Mouse (Mus musculus) lung, postnatal 0 days (tissue): ENCODE measurements at regions not wholly inside any gene's neighbourhood (a gene's known extent, or its start where the extent isn't known, plus 50 kb on each side); places are given as distances from the start of the nearest gene placed in this dataset.
A peak's percentile ranks its signal among the peaks of the same experiment; 100 is the strongest.

Experiments
- ATAC-seq: fragments of 200-750 bp; cut with Nextera tagmentation; 2 replicates; pipeline ENCODE4 v1.8.0; 2017; ENCODE audit warnings: moderate library complexity
- DNase-seq: peaks from one replicate; pipeline ENCODE4 v3.0.0-alpha.2; 2016; ENCODE audit warnings: low spot score
- H3K27ac ChIP-seq: fragments of 300-500 bp; sonication (generic); 2 replicates; pipeline ENCODE4 v1.5.1; 2014; ENCODE audit warnings: antibody characterized with exemption, mild to moderate bottlenecking, low read length, mixed read lengths
- H3K27me3 ChIP-seq: fragments of 300-500 bp; sonication (generic); replicated peaks from 2 replicates; pipeline ENCODE4 v1.6.1; 2014; ENCODE audit warnings: low read length, mixed read lengths; ENCODE audit not compliant: insufficient read depth
- H3K36me3 ChIP-seq: fragments of 300-500 bp; sonication (generic); 2 replicates; pipeline ENCODE4 v1.6.1; 2014; ENCODE audit warnings: low read length, mixed read lengths; ENCODE audit not compliant: insufficient read depth
- H3K4me1 ChIP-seq: fragments of 300-500 bp; sonication (generic); 2 replicates; pipeline ENCODE4 v1.6.1; 2014; ENCODE audit warnings: antibody characterized with exemption, low read depth, low read length, mixed read lengths; ENCODE audit not compliant: insufficient read depth
- H3K4me2 ChIP-seq: fragments of 300-500 bp; sonication (generic); replicated peaks from 2 replicates; pipeline ENCODE4 v1.6.1; 2014; ENCODE audit warnings: low read depth, mild to moderate bottlenecking, low read length, moderate library complexity, mixed read lengths
- H3K4me3 ChIP-seq: fragments of 300-500 bp; sonication (generic); 2 replicates; pipeline ENCODE4 v1.5.1; 2014; ENCODE audit warnings: low read depth, low read length
- H3K9ac ChIP-seq: fragments of 300-500 bp; sonication (generic); replicated peaks from 2 replicates; pipeline ENCODE4 v1.6.1; 2014; ENCODE audit warnings: low read depth, mild to moderate bottlenecking
- H3K9me3 ChIP-seq: fragments of 300-500 bp; sonication (generic); 2 replicates; pipeline ENCODE4 v1.6.1; 2016; ENCODE audit warnings: low read length, mixed read lengths
- CTCF ChIP-seq: IDR thresholded peaks from 2 replicates; pipeline ENCODE4 v1.5.1; 2016; ENCODE audit warnings: antibody characterized with exemption, mild to moderate bottlenecking
- EP300 ChIP-seq: IDR thresholded peaks from 2 replicates; pipeline ENCODE4 v1.6.1; 2016; ENCODE audit warnings: antibody characterized with exemption, mild to moderate bottlenecking, control low read depth
- WGBS: fragments of 180-500 bp; shearing (Covaris S2); extraction: QIAGEN DNeasy Blood & Tissue Kit; methylation state at CpG from one replicate; pipeline ENCODE4 v1.1.7; 2014; 5-methylcytosine and 5-hydroxymethylcytosine counted together

GRCm38 (mm10) chr12:52409221-52409620 is 94.6 kb upstream of the Arhgap5 start:
- H3K9me3 ChIP-seq, result no peaks in the 10 kb centered on the region
- no peak overlapping the region for H3K27ac ChIP-seq
- no peak overlapping the region for H3K9ac ChIP-seq
- H3K27me3 ChIP-seq, result no peaks in the 10 kb centered on the region
- no peak overlapping the region for H3K4me2 ChIP-seq
- DNase-seq (no peak), ATAC-seq (no peak)
- TF ChIP-seq EP300, result no peak
- TF ChIP-seq CTCF, result no peak
- no peak overlapping the region for H3K4me3 ChIP-seq
- WGBS, result 84% methylated on average over 3 of the region's 3 CpGs
- H3K4me1 ChIP-seq, result no peaks in the 10 kb centered on the region
- no peaks in the 10 kb centered on the region for H3K36me3 ChIP-seq

GRCm38 (mm10) chr12:52412172-52412571 is 91.6 kb upstream of the Arhgap5 start:
- TF ChIP-seq EP300 (no peak), CTCF (no peak)
- no peaks in the 10 kb centered on the region for H3K36me3 ChIP-seq
- H3K27ac ChIP-seq, result no peak overlapping the region
- WGBS, result 79% methylated on average over 4 of the region's 4 CpGs
- H3K4me1 ChIP-seq, result no peaks in the 10 kb centered on the region
- H3K27me3 ChIP-seq, result no peaks in the 10 kb centered on the region
- H3K4me3 ChIP-seq, result no peak overlapping the region
- ATAC-seq, result no peak
- H3K9ac ChIP-seq, result no peak overlapping the region
- no peak for DNase-seq
- H3K9me3 ChIP-seq, result no peaks in the 10 kb centered on the region
- no peak overlapping the region for H3K4me2 ChIP-seq

- ATAC-seq (peak; percentile 40), DNase-seq (peak; percentile 12)
- no peaks in the 10 kb centered on the region for H3K9me3 ChIP-seq
Measured at GRCm38 (mm10) chr12:52413046-52413473, 90.7 kb upstream of the Arhgap5 start.

GRCm38 (mm10) chr12:52422729-52423128 is 81.0 kb upstream of the Arhgap5 start:
- TF ChIP-seq CTCF (no peak), EP300 (no peak)
- ATAC-seq, result no peak

More at GRCm38 (mm10) chr12:52413046-52413473, 90.7 kb upstream of the Arhgap5 start:
- Histone ChIP-seq H3K4me1 (no peaks in the 10 kb centered on the region), H3K4me2 (no peak overlapping the region), H3K36me3 (no peaks in the 10 kb centered on the region), H3K9ac (no peak overlapping the region), H3K27ac (no peak overlapping the region), H3K4me3 (no peak overlapping the region), H3K27me3 (no peaks in the 10 kb centered on the region)
- TF ChIP-seq EP300 (no peak), CTCF (no peak)
- WGBS, result 24% methylated on average over 8 of the region's 8 CpGs

GRCm38 (mm10) chr12:52424336-52425034 is 79.3 kb upstream of the Arhgap5 start:
- ATAC-seq, result no peak

More at GRCm38 (mm10) chr12:52422729-52423128, 81.0 kb upstream of the Arhgap5 start:
- Histone ChIP-seq H3K27me3 (no peaks in the 10 kb centered on the region), H3K27ac (no peak overlapping the region), H3K4me2 (no peak overlapping the region), H3K9ac (no peak overlapping the region), H3K4me1 (no peaks in the 10 kb centered on the region), H3K36me3 (no peaks in the 10 kb centered on the region), H3K9me3 (no peaks in the 10 kb centered on the region), H3K4me3 (no peak overlapping the region)
- no peak for DNase-seq
- WGBS, result 92% methylated on average over 1 of the region's 1 CpGs

GRCm38 (mm10) chr12:52429935-52430334 is 73.8 kb upstream of the Arhgap5 start:
- DNase-seq, result no peak
- H3K27ac ChIP-seq, result no peak overlapping the region
- ATAC-seq, result no peak
- H3K36me3 ChIP-seq, result no peaks in the 10 kb centered on the region
- H3K27me3 ChIP-seq, result no peaks in the 10 kb centered on the region
- TF ChIP-seq EP300 (no peak), CTCF (no peak)
- H3K4me3 ChIP-seq, result no peak overlapping the region
- H3K4me1 ChIP-seq, result no peaks in the 10 kb centered on the region
- 52% methylated on average over 5 of the region's 5 CpGs for WGBS
- no peaks in the 10 kb centered on the region for H3K9me3 ChIP-seq
- H3K4me2 ChIP-seq, result no peak overlapping the region
- no peak overlapping the region for H3K9ac ChIP-seq

More at GRCm38 (mm10) chr12:52424336-52425034, 79.3 kb upstream of the Arhgap5 start:
- no peak overlapping the region for H3K4me3 ChIP-seq
- no peaks in the 10 kb centered on the region for H3K4me1 ChIP-seq
- no peaks in the 10 kb centered on the region for H3K36me3 ChIP-seq
- no peaks in the 10 kb centered on the region for H3K27me3 ChIP-seq
- no peak for DNase-seq
- H3K27ac ChIP-seq, result no peak overlapping the region
- TF ChIP-seq EP300 (no peak), CTCF (no peak)
- no peak overlapping the region for H3K4me2 ChIP-seq
- H3K9ac ChIP-seq, result no peak overlapping the region
- 77% methylated on average over 3 of the region's 3 CpGs for WGBS
- H3K9me3 ChIP-seq, result no peaks in the 10 kb centered on the region
